Mouse (Mus musculus): Measurements from ENCODE around the gene Vamp8. TPM values are rescaled to one million over a fixed set of nuclear protein-coding genes. Genes with fewer than 3 reads are reported as not detected.

The Vamp8 gene
- total RNA-seq, 1 experiment from 2014 or later: 270 TPM

DNA sequence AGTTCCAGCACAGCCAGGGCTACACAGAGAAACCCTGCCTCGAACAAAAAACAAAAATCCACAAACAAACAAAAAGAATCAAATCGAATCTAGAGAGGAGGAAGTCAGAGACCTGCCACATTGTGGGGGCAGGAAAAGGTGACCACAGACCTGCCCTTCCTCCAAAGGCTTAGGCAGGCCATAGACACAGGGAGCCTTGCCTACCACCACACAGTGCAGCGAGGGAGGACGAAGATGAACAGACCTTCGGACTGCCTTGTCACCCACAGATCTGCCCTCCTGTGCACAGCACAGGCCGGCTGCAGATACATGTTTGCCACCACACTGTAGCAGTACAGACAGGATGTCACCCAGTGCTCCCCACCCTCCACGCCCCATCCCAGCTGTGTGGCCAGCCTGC lies 20.0 kb upstream of the Vamp8 start:
- ATAC-seq (replicated peaks in 1 of 2; ENCODE audit: insufficient read depth in 1 of 2, low FRiP score in 2 of 2, low TSS enrichment in 1 of 2, low read depth in 1 of 2, poor library complexity in 2 of 2, severe bottlenecking in 2 of 2): peak; percentile 69 to 70

DNA sequence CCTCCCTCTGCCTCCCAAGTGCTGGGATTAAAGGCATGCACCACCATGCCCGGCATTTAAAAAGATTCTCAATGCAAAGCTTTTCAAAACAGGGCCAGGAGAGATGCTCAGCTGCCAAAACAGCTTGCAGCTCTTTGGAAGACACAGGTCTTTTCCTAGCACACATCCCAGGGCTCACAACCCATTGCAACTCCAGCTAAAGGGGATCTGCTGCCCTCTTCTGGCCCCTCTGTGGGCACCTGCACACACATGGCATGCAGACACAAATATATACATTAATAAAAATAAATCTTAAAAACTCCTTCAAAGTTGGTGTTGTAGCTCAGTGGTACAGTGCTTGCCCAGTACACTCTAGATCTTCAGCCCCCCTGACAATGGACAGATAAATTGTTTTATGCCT lies 19.5 kb upstream of the Vamp8 start:
- no peak for ATAC-seq (replicated peaks in 1 of 2; ENCODE audit: insufficient read depth in 1 of 2, low FRiP score in 2 of 2, low TSS enrichment in 1 of 2, low read depth in 1 of 2, poor library complexity in 2 of 2, severe bottlenecking in 2 of 2)

DNA sequence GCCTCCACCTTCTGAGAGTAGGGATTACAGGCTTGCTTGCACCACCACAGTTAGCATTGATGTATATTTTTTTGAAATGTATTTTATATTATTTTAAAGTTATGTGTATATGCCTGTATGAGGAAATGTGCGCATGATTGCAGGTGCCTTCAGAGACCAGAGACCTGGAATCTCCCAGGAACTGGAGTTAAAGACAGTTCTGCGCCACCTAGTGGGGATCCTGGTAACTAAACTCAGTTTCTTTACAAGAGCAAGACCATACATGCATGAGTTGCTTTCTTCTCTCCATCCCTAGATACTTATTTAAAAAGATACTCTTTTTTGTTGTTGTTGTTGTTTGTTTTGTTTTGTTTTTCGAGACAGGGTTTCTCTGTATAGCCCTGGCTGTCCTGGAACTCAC lies 19.1 kb upstream of the Vamp8 start:
- no peak for ATAC-seq (replicated peaks in 1 of 2; ENCODE audit: insufficient read depth in 1 of 2, low FRiP score in 2 of 2, low TSS enrichment in 1 of 2, low read depth in 1 of 2, poor library complexity in 2 of 2, severe bottlenecking in 2 of 2)

DNA sequence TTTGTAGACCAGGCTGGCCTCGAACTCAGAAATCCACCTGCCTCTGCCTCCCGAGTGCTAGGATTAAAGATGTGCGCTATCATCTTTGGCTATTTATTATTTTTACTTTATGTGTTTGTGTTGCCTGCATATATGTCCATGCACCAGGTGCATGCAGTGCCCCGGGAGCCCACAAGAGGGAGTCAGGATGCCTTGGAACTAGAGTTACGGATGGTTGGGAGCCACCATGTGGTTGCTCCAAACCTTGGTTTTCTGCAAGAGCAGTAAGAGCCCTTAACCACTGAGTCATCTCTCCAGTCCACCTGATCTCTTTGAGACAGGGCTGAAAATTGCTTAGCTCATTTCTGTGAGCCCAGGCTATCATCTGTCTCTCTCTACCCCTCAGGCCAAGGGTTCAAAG lies 16.6 kb upstream of the Vamp8 start:
- peak; percentile 91 to 92 for ATAC-seq (replicated peaks in 1 of 2; ENCODE audit: insufficient read depth in 1 of 2, low FRiP score in 2 of 2, low TSS enrichment in 1 of 2, low read depth in 1 of 2, poor library complexity in 2 of 2, severe bottlenecking in 2 of 2)

DNA sequence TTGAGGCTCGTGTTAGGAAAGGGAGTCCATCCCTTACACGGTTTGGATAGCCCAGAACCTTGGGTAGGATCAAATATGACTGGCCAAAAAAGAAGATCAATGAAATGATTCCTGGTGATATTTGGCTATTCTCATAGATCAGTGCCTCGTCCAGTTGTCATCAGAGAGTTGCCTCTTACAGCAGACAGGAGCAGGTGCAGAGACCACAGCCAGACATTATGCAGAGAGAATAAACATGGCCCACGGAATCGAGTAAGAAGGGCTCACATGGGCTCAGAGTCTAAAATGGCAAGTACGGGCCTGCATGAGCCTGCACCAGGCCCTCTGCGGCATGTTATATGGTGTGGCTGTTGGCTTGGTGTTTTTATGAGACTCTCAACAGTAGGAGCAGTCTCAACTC lies 14.9 kb upstream of the Vamp8 start:
- no peak for ATAC-seq (replicated peaks in 1 of 2; ENCODE audit: insufficient read depth in 1 of 2, low FRiP score in 2 of 2, low TSS enrichment in 1 of 2, low read depth in 1 of 2, poor library complexity in 2 of 2, severe bottlenecking in 2 of 2)

DNA sequence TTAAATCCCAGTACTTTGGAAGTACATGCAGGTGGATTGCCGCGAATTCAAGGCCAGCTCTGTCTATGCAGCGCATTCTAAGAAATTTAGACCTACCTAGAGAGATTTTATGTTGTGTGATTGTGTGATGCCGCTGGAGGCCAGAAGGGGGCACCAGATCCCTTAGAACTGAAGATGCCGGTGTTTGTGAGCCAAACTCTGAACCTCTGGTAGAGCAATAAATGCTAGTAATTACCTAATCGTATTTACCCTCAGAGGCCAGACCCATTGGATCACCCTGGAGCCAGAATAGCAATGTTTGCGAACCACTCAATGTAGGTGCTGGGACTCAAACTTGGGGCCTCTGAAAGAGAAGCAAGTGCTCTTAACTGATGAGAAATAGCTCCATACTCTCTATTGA lies 11.4 kb upstream of the Vamp8 start:
- peak; percentile 82 to 85 for ATAC-seq (replicated peaks in 1 of 2; ENCODE audit: insufficient read depth in 1 of 2, low FRiP score in 2 of 2, low TSS enrichment in 1 of 2, low read depth in 1 of 2, poor library complexity in 2 of 2, severe bottlenecking in 2 of 2)

DNA sequence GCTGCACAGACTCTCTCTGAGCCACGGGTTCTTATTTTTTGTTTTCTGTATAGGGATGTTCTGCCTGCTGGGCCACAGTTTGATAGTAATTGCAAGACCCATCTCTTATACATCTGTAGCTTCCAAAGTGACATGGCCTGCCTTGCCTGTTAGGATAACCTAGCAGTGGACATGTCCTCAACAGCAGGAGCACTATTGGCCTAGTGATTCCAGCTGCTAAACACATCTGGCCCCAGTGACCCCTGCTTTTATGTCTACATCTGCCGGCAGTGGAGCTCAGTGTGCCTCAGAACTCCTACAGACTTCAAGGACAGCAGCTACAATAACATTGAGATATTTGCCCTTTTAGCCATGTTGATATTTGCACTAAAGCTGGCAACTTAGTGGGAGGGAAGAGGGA lies 9.5 kb upstream of the Vamp8 start:
- no peak for ATAC-seq (replicated peaks in 1 of 2; ENCODE audit: insufficient read depth in 1 of 2, low FRiP score in 2 of 2, low TSS enrichment in 1 of 2, low read depth in 1 of 2, poor library complexity in 2 of 2, severe bottlenecking in 2 of 2)

DNA sequence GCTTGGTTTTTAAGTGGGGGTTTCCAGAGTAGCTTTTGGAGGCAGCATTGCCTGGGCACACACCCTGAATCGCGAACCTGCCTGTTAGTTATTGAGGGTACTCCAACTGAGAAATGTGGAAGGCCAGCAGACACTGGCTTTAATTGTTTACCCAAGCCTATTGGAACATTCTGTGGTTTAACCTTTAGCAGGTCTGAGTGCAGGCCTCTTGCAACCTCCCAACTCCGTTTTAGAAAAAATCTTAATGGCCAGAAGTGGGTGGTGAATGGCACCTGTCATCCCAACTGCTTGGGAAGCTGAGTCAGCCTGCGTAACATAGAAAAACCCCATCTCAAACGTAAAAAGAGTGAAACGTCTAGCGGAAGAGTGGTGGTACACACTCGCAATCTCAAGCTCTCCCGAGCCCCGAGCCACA lies 6.3 kb upstream of the Vamp8 start:
- ATAC-seq (replicated peaks in 1 of 2; ENCODE audit: insufficient read depth in 1 of 2, low FRiP score in 2 of 2, low TSS enrichment in 1 of 2, low read depth in 1 of 2, poor library complexity in 2 of 2, severe bottlenecking in 2 of 2): no peak

DNA sequence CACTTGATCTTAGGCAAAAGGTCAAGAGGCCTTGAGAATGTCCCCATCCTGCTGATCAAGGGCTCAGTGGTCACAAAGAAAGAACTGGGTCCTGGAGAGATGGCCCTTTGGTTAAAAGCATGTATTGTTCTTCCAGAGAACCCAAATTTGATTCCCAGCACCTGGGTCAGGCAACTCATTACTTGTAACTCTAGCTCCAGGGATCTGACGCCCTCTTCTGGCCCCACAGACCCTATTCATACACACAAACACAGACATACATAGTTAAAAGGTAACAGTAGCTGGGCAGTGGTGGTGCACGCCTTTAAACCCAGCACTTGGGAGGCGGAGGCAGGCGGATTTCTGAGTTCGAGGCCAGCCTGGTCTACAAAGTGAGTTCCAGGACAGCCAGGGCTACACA lies 1.8 kb upstream of the Vamp8 start:
- ATAC-seq (replicated peaks in 1 of 2; ENCODE audit: insufficient read depth in 1 of 2, low FRiP score in 2 of 2, low TSS enrichment in 1 of 2, low read depth in 1 of 2, poor library complexity in 2 of 2, severe bottlenecking in 2 of 2): no peak

DNA sequence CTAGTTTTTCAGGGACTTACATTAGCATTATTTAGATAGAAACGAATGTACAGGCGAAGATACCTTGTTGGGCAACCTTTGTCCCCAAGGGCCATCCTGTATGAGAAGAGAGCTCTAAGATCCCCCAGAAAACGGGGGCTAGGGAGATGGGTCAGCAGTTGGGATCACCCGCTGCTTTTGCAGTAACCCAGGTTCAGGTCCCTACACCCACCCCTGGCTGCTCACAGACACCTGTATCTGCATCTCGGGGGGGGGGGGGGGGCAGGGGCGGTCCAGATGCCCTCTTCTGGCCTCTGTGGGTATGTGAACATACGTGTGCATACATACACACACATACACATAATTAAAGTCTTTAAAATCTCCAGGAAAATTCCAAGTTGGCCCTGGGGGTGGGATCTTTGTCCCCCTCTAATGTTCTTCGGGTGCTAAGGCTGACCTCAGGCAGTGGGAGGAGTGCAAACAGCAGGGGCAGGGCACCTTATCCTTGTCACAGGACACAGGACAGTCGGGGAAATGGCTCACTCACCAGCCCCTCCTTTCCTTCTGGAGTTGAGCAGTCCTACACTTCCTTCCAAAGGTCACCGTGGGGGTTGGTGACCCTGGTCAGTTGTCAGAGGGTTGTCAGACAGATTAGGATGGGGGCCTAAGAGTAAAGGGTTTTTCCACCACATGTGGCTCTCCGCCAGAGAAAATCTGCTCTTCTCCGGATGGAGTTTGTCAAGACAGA lies 455 bp upstream of the Vamp8 start:
- ATAC-seq (replicated peaks in 1 of 2; ENCODE audit: insufficient read depth in 1 of 2, low FRiP score in 2 of 2, low TSS enrichment in 1 of 2, low read depth in 1 of 2, poor library complexity in 2 of 2, severe bottlenecking in 2 of 2): no peak

DNA sequence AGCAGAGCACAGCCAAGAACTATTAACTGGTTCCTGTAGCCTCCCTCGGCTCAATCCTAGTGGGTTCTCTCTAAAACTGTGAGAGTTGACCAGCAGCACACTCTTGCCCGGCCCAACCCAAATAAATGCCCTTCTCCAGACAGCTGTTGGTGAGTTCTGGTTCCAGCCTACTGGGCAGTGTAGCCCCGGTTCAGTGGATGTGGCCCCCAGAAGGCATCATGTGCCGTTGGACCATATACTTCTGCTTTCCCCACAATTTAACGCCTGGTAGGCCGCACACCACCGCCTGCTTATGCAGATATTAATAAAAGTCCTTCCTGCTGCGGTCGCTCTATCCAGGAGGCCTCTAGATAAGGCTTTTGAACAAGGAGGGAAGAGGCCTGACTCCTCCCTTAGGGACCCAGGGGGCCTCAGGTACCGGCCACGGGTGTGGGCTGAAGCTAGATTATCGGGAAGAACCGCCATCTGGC lies 997 bp downstream of the Vamp8 start:
- peak; percentile 88 to 91 for ATAC-seq (replicated peaks in 1 of 2; ENCODE audit: insufficient read depth in 1 of 2, low FRiP score in 2 of 2, low TSS enrichment in 1 of 2, low read depth in 1 of 2, poor library complexity in 2 of 2, severe bottlenecking in 2 of 2)

DNA sequence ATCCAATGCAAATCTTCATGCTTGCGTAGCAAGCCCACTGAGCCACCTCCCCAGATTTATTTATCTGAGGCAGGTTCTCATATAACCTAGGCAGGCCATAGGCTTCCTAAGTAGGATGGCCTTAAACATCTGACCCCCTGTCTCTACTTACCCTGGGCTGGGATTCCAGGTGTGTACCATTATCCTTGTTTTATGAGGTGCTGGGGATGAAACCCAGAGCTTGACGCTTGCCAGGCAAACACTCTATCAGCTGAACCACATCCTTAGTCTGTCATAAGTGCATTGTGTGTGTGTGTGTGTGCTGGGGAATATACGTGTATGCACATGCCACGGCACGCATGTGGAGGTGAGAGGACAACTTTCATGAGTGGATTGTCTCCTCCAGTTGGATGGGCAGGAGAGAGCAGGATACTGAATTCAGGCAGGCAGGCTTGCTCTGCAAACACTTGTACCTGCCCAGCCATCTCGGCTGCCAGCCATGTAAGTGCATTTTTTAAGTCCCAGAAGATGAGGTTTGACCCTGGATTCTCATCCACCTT lies 1.6 kb downstream of the Vamp8 start:
- no peak for ATAC-seq (replicated peaks in 1 of 2; ENCODE audit: insufficient read depth in 1 of 2, low FRiP score in 2 of 2, low TSS enrichment in 1 of 2, low read depth in 1 of 2, poor library complexity in 2 of 2, severe bottlenecking in 2 of 2)

DNA sequence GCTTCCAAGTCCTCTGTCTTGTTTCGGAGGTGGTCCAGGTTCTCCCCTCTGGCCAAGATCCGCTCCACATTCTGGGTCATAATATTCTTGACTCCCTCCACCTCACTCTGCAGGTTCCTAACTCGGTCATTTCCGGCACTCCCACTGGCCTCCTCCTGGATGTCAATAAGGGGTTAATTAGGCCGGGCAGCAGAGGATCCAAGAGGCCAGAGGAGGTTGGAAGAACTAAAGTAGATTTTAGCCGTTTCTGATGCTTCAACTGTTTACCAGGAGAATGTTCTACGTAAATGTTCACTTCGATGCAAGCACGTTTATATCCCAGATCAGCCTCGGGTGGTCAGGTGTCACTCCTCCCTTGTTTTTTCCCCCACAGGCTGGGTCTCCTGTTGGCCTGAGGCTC lies 2.2 kb downstream of the Vamp8 start:
- no peak for ATAC-seq (replicated peaks in 1 of 2; ENCODE audit: insufficient read depth in 1 of 2, low FRiP score in 2 of 2, low TSS enrichment in 1 of 2, low read depth in 1 of 2, poor library complexity in 2 of 2, severe bottlenecking in 2 of 2)

DNA sequence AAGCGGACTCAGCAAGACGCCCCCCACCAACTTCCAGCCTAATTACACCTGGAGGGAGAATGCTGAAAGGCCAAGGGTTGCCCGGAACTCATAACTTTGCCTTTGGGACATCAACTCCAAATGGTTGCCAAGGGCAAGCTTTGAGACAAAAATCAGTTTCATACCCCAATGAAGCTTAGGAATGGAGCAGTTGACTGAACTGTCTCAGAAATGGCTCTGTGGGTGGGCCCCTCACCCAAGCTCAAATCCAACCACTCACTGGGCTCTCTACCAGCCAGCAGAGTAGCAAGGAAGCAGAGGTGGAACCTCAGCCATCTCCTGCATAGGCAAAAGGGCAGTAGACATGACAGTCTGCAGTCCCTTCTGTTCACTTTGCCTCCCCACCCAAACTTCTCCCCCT lies 2.7 kb downstream of the Vamp8 start:
- no peak for ATAC-seq (replicated peaks in 1 of 2; ENCODE audit: insufficient read depth in 1 of 2, low FRiP score in 2 of 2, low TSS enrichment in 1 of 2, low read depth in 1 of 2, poor library complexity in 2 of 2, severe bottlenecking in 2 of 2)

DNA sequence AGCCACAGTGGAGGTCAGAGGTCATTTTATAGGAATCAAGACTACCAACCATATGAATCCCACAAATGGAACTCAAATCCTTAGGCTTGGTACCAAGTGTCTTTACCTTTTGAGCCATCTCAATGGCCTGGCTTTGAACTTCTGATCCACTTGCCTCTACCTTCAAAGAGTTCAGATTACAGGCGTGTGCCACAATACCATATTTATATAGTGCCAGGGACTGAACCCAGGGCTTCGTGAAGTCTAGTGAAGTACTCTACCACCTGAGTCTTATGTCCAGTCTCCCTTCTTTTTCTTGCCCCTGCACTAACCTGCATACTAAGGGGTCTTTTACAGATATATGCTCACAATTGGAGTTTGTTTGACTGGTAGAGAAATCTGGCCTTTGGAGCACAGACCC lies 3.9 kb downstream of the Vamp8 start:
- no peak for ATAC-seq (replicated peaks in 1 of 2; ENCODE audit: insufficient read depth in 1 of 2, low FRiP score in 2 of 2, low TSS enrichment in 1 of 2, low read depth in 1 of 2, poor library complexity in 2 of 2, severe bottlenecking in 2 of 2)

DNA sequence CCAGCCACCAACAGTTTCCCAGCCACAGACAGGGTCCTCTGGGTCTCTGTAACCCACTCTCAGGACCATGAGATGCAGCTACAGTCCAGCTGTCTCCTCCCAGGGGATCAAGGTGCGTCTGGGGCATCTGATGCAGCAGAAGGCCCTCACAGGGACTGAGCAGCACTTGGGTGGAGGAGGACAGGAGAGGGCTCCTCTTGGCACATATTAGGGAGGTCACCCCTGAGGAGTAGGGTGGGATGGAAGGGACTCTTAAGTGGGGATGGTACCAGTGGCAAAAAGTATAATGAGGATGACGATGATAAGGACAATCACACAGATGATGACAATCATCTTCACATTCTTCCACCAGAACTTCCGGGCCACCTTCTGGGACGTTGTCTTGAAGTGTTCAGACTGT lies 5.2 kb downstream of the Vamp8 start:
- ATAC-seq (replicated peaks in 1 of 2; ENCODE audit: insufficient read depth in 1 of 2, low FRiP score in 2 of 2, low TSS enrichment in 1 of 2, low read depth in 1 of 2, poor library complexity in 2 of 2, severe bottlenecking in 2 of 2): no peak

DNA sequence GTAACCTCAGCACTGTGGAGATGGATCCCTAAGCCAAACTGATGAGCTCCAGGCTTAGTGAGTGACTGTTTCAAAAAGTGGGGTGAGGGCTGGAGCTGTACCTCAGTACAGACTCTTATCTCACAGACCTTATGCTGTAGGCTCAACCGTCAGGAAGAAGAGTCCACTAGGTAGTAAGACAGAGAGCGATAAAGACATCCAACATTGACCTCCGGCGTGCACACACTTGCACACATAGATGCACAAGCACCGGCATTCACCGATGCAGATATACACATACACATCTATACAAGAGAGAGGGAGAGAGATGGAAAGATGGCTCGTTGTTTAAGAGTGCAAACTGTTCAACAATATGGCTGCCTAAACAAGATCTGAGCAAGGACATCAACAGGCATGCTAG lies 6.6 kb downstream of the Vamp8 start:
- no peak for ATAC-seq (replicated peaks in 1 of 2; ENCODE audit: insufficient read depth in 1 of 2, low FRiP score in 2 of 2, low TSS enrichment in 1 of 2, low read depth in 1 of 2, poor library complexity in 2 of 2, severe bottlenecking in 2 of 2)

DNA sequence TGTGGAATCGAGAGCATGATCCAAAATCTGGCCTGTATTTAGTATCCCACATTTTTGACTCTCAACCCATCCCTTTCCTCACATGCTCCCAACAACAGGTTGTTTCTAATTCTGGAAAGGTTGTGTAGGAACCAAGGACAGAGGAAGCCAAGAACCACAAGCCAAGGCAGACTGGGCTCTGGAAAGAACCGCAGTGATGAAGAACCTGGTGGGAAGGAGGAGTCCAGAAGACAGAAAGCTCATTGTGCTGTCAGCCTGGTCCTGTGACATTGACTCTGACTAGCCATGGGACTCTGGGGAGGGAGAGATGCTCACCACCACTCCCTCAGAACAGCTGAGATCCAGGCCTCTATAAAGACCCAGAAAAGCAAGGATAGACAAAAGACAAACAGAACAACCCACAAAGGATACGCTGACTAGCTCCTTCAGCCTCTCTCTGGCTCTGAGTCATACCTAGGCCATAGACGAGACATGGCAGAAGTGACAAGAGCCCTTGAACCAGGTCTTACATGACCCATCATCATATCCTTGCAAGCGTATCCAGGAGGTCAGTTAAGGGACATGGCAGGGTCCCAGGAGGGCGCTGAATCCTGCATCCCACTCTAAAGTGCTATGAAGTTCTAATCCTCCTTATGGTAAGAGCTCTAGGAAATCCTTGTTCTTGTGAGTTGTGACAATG lies 7.2 kb downstream of the Vamp8 start:
- ATAC-seq (replicated peaks in 1 of 2; ENCODE audit: insufficient read depth in 1 of 2, low FRiP score in 2 of 2, low TSS enrichment in 1 of 2, low read depth in 1 of 2, poor library complexity in 2 of 2, severe bottlenecking in 2 of 2): no peak

DNA sequence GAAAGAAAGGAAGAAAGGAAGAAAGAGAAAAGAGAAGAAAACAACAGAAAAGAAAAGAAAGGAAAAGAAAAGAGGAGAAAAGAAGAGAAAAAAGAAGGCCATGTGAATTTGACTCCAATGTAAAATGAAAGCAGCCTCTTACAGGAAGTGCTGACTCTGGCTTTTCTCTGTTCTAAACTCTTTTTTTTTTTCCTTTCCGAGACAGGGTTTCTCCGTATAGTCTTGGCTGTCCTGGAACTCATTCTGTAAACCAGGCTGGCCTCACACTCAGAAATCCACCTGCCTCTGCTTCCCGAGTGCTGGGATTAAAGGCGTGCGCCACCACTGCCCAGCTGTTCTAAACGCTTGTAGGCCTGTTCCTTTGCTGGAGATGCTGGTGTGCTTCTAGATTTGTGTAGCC lies 8.0 kb downstream of the Vamp8 start:
- ATAC-seq (replicated peaks in 1 of 2; ENCODE audit: insufficient read depth in 1 of 2, low FRiP score in 2 of 2, low TSS enrichment in 1 of 2, low read depth in 1 of 2, poor library complexity in 2 of 2, severe bottlenecking in 2 of 2): no peak

Data from hematopoietic stem cell, adult 5-6 weeks (primary cell).